8 mouse cellular contexts compared by ENCODE assay signal in genomic region chr6:147810710-147811109, GRCm38 (mm10).
DNase-seq lines count a peak whose midpoint lies in the region; ATAC-seq and TF ChIP-seq lines count a peak whose summit lies in the region.

No protein-coding gene starts in this region.

- H3K4me1 ChIP-seq in hindbrain, embryonic 10.5 days (replicated peaks), result no peaks in the 10 kb centered on the region
- no peaks in the 10 kb centered on the region for H3K4me1 ChIP-seq in hindbrain, embryonic 12.5 days
- H3K4me1 ChIP-seq in embryonic facial prominence, embryonic 14.5 days (ENCODE audit: control insufficient read depth, insufficient read depth, low read length), result no peaks in the 10 kb centered on the region
- H3K4me1 ChIP-seq in intestine, embryonic 14.5 days (replicated peaks; ENCODE audit: control insufficient read depth, insufficient read depth, low read length), result 0 out of 2 replicates have a peak, but pooled peaks cover 3% of the 10 kb centered on the region
- H3K4me1 ChIP-seq in olfactory bulb, adult 2 months (ENCODE audit: control insufficient read depth, insufficient read depth, low read length), result no peaks in the 10 kb centered on the region

- no peaks in the 10 kb centered on the region for H3K9me3 ChIP-seq in hindbrain, embryonic 10.5 days
- no peaks in the 10 kb centered on the region for H3K9me3 ChIP-seq in hindbrain, embryonic 12.5 days (replicated peaks)
- H3K9me3 ChIP-seq in embryonic facial prominence, embryonic 14.5 days (ENCODE audit: control insufficient read depth, low read length), result no peaks in the 10 kb centered on the region
- H3K9me3 ChIP-seq in intestine, embryonic 14.5 days (ENCODE audit: control insufficient read depth, low read length), result no peaks in the 10 kb centered on the region

- TF ChIP-seq CTCF in olfactory bulb, adult 2 months (IDR thresholded peaks at IDR 0.05; ENCODE audit: insufficient read depth, low read depth, low read length), result peak; percentile 35; the same call in 1 of the 2 replicates

- WGBS in hindbrain, embryonic 10.5 days, result 33% methylated on average over 1 of the region's 1 CpGs
- 29% methylated on average over 1 of the region's 1 CpGs for WGBS in hindbrain, embryonic 12.5 days
- 31% methylated on average over 1 of the region's 1 CpGs for WGBS in embryonic facial prominence, embryonic 14.5 days
- 35% methylated on average over 1 of the region's 1 CpGs for WGBS in intestine, embryonic 14.5 days
- 33% methylated on average over 1 of the region's 1 CpGs for WGBS in olfactory bulb, adult 2 months

- no peak for TF ChIP-seq POLR2A in olfactory bulb, adult 2 months (IDR thresholded peaks at IDR 0.05; ENCODE audit: insufficient read depth, low read depth, low read length)

- H3K36me3 ChIP-seq in hindbrain, embryonic 10.5 days, result no peaks in the 10 kb centered on the region
- H3K36me3 ChIP-seq in hindbrain, embryonic 12.5 days, result no peaks in the 10 kb centered on the region
- no peaks in the 10 kb centered on the region for H3K36me3 ChIP-seq in embryonic facial prominence, embryonic 14.5 days (ENCODE audit: control insufficient read depth, insufficient read depth, low read length)
- no peaks in the 10 kb centered on the region for H3K36me3 ChIP-seq in intestine, embryonic 14.5 days (ENCODE audit: control insufficient read depth, insufficient read depth, low read length)

- H3K27ac ChIP-seq in hindbrain, embryonic 10.5 days, result no peak overlapping the region
- H3K27ac ChIP-seq in hindbrain, embryonic 12.5 days, result no peak overlapping the region
- H3K27ac ChIP-seq in embryonic facial prominence, embryonic 14.5 days (replicated peaks; ENCODE audit: low read depth, low read length), result no peak overlapping the region
- no peak overlapping the region for H3K27ac ChIP-seq in intestine, embryonic 14.5 days (ENCODE audit: low read depth)
- no peak overlapping the region for H3K27ac ChIP-seq in olfactory bulb, adult 2 months (ENCODE audit: insufficient read depth, low read depth, low read length)

- DNase-seq in hindbrain, embryonic 10.5 days (ENCODE audit: low spot score), result peak; percentile 49
- DNase-seq in adrenal gland, postnatal 4 days (ENCODE audit: low spot score in 2 of 2), result peak; percentile 22 to 64
- DNase-seq in embryonic facial prominence, embryonic 14.5 days (ENCODE audit: low spot score), result peak; percentile 71
- peak; percentile 83 for DNase-seq in intestine, embryonic 14.5 days (ENCODE audit: low spot score)
- DNase-seq in left cerebral cortex, adult 9 months (ENCODE audit: low spot score in 2 of 2), result peak; percentile 6 to 55
- peak; percentile 84 for DNase-seq in urinary bladder, postnatal 14 days (ENCODE audit: low spot score)

- no peak for ATAC-seq in hindbrain, embryonic 12.5 days (ENCODE audit: low FRiP score)
- no peak for ATAC-seq in embryonic facial prominence, embryonic 14.5 days (ENCODE audit: low read depth)
- ATAC-seq in intestine, embryonic 14.5 days (replicated peaks; ENCODE audit: low FRiP score, low TSS enrichment, low read depth), result no peak

- H3K4me3 ChIP-seq in hindbrain, embryonic 10.5 days, result no peak overlapping the region
- no peak overlapping the region for H3K4me3 ChIP-seq in hindbrain, embryonic 12.5 days
- no peak overlapping the region for H3K4me3 ChIP-seq in embryonic facial prominence, embryonic 14.5 days (ENCODE audit: low read depth, low read length)
- no peak overlapping the region for H3K4me3 ChIP-seq in intestine, embryonic 14.5 days (ENCODE audit: low read depth, low read length)
- no peak overlapping the region for H3K4me3 ChIP-seq in olfactory bulb, adult 2 months (ENCODE audit: insufficient read depth, low read depth, low read length)

- H3K4me2 ChIP-seq in hindbrain, embryonic 12.5 days (replicated peaks), result no peak overlapping the region
- no peak overlapping the region for H3K4me2 ChIP-seq in embryonic facial prominence, embryonic 14.5 days (ENCODE audit: low read depth, low read length)
- H3K4me2 ChIP-seq in intestine, embryonic 14.5 days (ENCODE audit: low read length), result no peak overlapping the region

- no peak overlapping the region for H3K9ac ChIP-seq in hindbrain, embryonic 12.5 days
- H3K9ac ChIP-seq in embryonic facial prominence, embryonic 14.5 days (ENCODE audit: low read depth, low read length), result no peak overlapping the region
- H3K9ac ChIP-seq in intestine, embryonic 14.5 days (ENCODE audit: low read length), result no peak overlapping the region

- no peaks in the 10 kb centered on the region for H3K27me3 ChIP-seq in hindbrain, embryonic 10.5 days (ENCODE audit: insufficient read depth, poor library complexity, severe bottlenecking)
- no peaks in the 10 kb centered on the region for H3K27me3 ChIP-seq in hindbrain, embryonic 12.5 days
- peaks cover 7% of the 10 kb centered on the region; the same call in 1 of the 2 replicates for H3K27me3 ChIP-seq in embryonic facial prominence, embryonic 14.5 days (replicated peaks; ENCODE audit: control insufficient read depth, insufficient read depth, low read length)
- no peaks in the 10 kb centered on the region for H3K27me3 ChIP-seq in intestine, embryonic 14.5 days (replicated peaks; ENCODE audit: control insufficient read depth, insufficient read depth, low read length)

Comparison
In these comparisons a context has a peak if more than half of its experiments do, and no peak if none do; other contexts are left out.
1. DNase-seq: peak in every context shown above with its lines; median percentile 84 in urinary bladder, postnatal 14 days; 83 in intestine, embryonic 14.5 days; 71 in embryonic facial prominence, embryonic 14.5 days; 49 in hindbrain, embryonic 10.5 days; 43 in adrenal gland, postnatal 4 days; 30 in left cerebral cortex, adult 9 months.